Mouse (Mus musculus) bone marrow macrophage, adult 2 months (primary cell): Measurements from ENCODE around the gene Ppp1r9a. TPM values are rescaled to one million over a fixed set of nuclear protein-coding genes. Genes with fewer than 3 reads are reported as not detected.

Experiments used
- H3K27ac ChIP-seq: 2 replicates; pipeline ENCODE4 v1.5.1; 2012; ENCODE audit warnings: low read depth, low read length; ENCODE audit not compliant: insufficient read depth
- H3K4me1 ChIP-seq: 2 replicates; pipeline ENCODE4 v1.6.1; 2012; ENCODE audit warnings: low read length; ENCODE audit not compliant: control insufficient read depth, insufficient read depth
- H3K4me3 ChIP-seq: 2 replicates; pipeline ENCODE4 v1.5.1; 2012; ENCODE audit warnings: mild to moderate bottlenecking, low read length, moderate library complexity; ENCODE audit not compliant: insufficient read depth
- CTCF ChIP-seq: IDR thresholded peaks from 2 replicates; pipeline ENCODE4 v1.5.1; 2012; ENCODE audit warnings: low read depth, mild to moderate bottlenecking, low read length, moderate library complexity
- POLR2A ChIP-seq: IDR thresholded peaks from 2 replicates; pipeline ENCODE4 v1.6.1; 2012; ENCODE audit warnings: mild to moderate bottlenecking, low read depth, low read length, borderline replicate concordance
- polyA plus RNA-seq: library from polyadenylated mRNA; stranded (reverse); fragments of >200 nt; gene quantifications from 2 replicates; pipeline ENCODE4 v1.2.4, GENCODE M21; 2012; ENCODE audit not compliant: missing spikeins, insufficient read depth, insufficient read length

Ppp1r9a gene
- polyA plus RNA-seq, 1 experiment, result 2.0 TPM

- Histone ChIP-seq H3K4me3 (no peak overlapping the region), H3K4me1 (peaks cover 10% of the 10 kb centered on the region), H3K27ac (no peak overlapping the region)
- TF ChIP-seq POLR2A (no peak), CTCF (no peak)
Measured at GRCm38 (mm10) chr6:4949701-4950100, 47.0 kb downstream of the Ppp1r9a start.

- no peak overlapping the region for H3K27ac ChIP-seq
- H3K4me1 ChIP-seq, result peaks cover 8% of the 10 kb centered on the region
- no peak for TF ChIP-seq CTCF
- TF ChIP-seq POLR2A, result no peak
- no peak overlapping the region for H3K4me3 ChIP-seq
Measured at GRCm38 (mm10) chr6:4953028-4953719, 50.5 kb downstream of the Ppp1r9a start.

- no peak for TF ChIP-seq POLR2A
- no peak for TF ChIP-seq CTCF
- H3K4me3 ChIP-seq, result no peak overlapping the region
- H3K27ac ChIP-seq, result no peak overlapping the region
- peaks cover 4% of the 10 kb centered on the region for H3K4me1 ChIP-seq
Measured at GRCm38 (mm10) chr6:4956651-4957050, 53.9 kb downstream of the Ppp1r9a start.

- H3K27ac ChIP-seq, result no peak overlapping the region
- H3K4me1 ChIP-seq, result no peaks in the 10 kb centered on the region; the same call in 1 of the 2 replicates
- no peak overlapping the region for H3K4me3 ChIP-seq
- TF ChIP-seq CTCF (no peak), POLR2A (no peak)
Measured at GRCm38 (mm10) chr6:4962197-4962596, 59.5 kb downstream of the Ppp1r9a start.

GRCm38 (mm10) chr6:4963049-4963448 is 60.3 kb downstream of the Ppp1r9a start:
- Histone ChIP-seq H3K27ac (no peak overlapping the region), H3K4me1 (no peaks in the 10 kb centered on the region; the same call in 1 of the 2 replicates), H3K4me3 (no peak overlapping the region)
- TF ChIP-seq POLR2A (no peak), CTCF (no peak)

DNA sequence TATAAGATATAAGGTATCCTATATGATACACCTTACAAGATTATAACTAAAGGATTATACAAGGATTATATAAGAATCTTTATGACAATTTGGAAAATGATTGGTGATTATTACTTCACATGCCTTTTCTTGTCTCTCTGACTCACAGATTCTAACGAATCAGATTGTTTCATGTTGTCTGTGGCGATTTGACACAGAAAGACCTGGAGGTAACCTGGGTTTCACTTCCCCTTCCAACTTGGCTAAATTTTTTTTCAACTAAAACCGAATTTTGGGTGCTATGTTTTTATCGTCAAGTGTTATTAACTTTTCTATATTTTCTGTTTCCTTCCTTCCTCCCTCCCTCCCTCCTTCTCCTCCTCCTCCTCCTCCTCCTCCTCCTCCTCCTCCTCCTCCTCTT is 64.5 kb downstream of the Ppp1r9a start:
- TF ChIP-seq CTCF, result no peak
- TF ChIP-seq POLR2A, result no peak
- H3K4me3 ChIP-seq, result no peak overlapping the region
- H3K27ac ChIP-seq, result no peak overlapping the region
- no peaks in the 10 kb centered on the region; the same call in 1 of the 2 replicates for H3K4me1 ChIP-seq

DNA sequence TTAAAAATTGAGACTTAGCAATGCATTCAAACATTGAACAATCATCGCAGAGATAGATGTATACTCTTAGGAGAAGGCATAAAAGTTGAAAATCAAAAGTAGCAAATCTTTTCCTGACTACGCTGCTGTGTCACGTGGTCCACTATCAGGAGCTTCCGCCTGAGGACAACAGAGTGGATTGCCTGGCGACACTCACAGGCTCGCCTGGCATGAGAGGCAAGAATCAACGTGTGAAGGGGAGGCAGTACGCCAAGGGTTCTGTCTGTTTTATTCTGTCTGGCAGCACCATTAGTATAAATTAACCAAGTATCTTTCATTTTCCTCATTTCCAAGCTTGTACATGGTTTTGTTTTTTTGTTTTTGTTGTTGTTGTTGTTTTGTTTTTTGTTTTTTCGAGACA is 68.5 kb downstream of the Ppp1r9a start:
- Histone ChIP-seq H3K27ac (no peak overlapping the region), H3K4me3 (no peak overlapping the region), H3K4me1 (peaks cover 4% of the 10 kb centered on the region)
- TF ChIP-seq CTCF, result no peak
- TF ChIP-seq POLR2A, result no peak

DNA sequence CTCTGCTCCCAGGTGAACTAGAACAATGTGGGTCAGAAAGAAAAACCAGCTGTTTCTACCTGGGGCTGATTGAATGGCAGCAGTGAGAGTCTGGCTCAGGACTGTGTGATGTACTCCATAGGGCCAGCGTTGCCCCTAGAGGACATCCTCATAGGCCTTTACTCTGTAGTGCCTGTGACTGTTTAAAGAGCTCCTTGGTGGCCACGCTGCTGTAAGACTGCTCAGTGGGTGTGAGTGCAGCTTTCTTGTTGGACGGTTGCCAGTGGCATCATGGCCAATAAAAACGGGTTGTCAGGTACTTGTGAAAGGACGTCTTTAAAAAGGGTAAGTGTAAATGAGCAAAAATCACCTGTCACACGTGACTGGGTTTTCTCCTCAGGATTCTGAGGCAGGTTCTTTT is 70.1 kb downstream of the Ppp1r9a start:
- Histone ChIP-seq H3K4me1 (peaks cover 17% of the 10 kb centered on the region), H3K4me3 (no peak overlapping the region), H3K27ac (no peak overlapping the region)
- no peak for TF ChIP-seq CTCF
- no peak for TF ChIP-seq POLR2A

DNA sequence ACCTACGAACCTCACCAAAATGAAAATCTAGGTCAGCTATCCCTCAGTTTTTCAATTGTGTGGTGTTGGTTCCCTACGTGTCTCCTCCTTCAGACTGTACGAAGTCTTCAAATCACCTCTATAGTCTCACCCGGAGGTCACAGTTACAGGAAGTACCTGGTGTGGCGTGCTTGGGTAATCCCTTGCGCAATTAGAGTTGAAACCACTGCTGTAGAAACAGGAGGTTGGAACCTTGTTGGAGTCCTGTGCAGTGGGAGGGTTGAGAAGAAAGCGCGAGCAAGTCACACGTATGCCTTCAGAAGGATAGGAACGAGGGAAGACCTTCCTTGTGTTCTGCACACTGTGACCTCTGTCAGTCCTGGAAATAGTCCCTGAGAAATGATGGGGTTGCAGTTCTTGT is 70.6 kb downstream of the Ppp1r9a start:
- Histone ChIP-seq H3K4me3 (no peak overlapping the region), H3K27ac (no peak overlapping the region), H3K4me1 (peaks cover 21% of the 10 kb centered on the region)
- TF ChIP-seq CTCF (no peak), POLR2A (no peak)

DNA sequence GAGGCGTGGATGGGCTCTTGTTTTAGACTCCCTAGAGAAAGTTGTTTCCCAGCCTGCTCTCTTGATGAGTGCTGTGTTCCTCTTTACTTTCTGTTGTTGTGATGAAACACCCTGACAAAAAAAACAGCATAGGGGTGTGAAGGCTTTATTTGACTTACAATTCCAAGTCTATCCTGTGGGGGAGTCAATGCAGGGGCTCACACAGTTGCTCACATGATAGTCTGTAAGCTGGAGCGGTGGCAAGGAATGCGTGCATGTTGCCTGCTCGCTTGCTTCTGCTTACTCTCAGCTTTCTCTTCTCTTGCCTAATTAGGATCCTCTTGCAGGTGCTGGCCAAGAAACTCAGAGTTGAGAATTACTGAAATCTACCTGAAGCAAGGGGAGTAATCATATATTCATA is 74.8 kb downstream of the Ppp1r9a start:
- TF ChIP-seq CTCF (no peak), POLR2A (no peak)
- peaks cover 28% of the 10 kb centered on the region for H3K4me1 ChIP-seq
- H3K27ac ChIP-seq, result peak overlapping the region; percentile 71
- no peak overlapping the region for H3K4me3 ChIP-seq
